Mouse (Mus musculus) ES-Bruce4 (cell line): Measurements from ENCODE around the gene Csmd2. TPM values are rescaled to one million over a fixed set of nuclear protein-coding genes. Genes with fewer than 3 reads are reported as not detected.

Experiments used
- H3K27ac ChIP-seq: 2 replicates; pipeline ENCODE4 v1.5.1; 2012; ENCODE audit warnings: low read length, inconsistent platforms; ENCODE audit not compliant: insufficient read depth
- H3K27me3 ChIP-seq: 2 replicates; pipeline ENCODE4 v1.6.1; 2012; ENCODE audit warnings: mild to moderate bottlenecking, low read length, inconsistent platforms; ENCODE audit not compliant: control insufficient read depth, poor library complexity, insufficient read depth, severe bottlenecking
- H3K36me3 ChIP-seq: 2 replicates; pipeline ENCODE4 v1.6.1; 2012; ENCODE audit warnings: inconsistent platforms, mild to moderate bottlenecking, low read length, moderate library complexity; ENCODE audit not compliant: control insufficient read depth, poor library complexity, insufficient read depth, severe bottlenecking
- H3K4me1 ChIP-seq: one replicate; pipeline ENCODE4 v1.8.1; 2011; ENCODE audit warnings: low read length; ENCODE audit not compliant: control insufficient read depth, insufficient read depth
- H3K4me3 ChIP-seq: 2 replicates; pipeline ENCODE4 v1.5.1; 2011; ENCODE audit warnings: low read depth, mild to moderate bottlenecking, low read length
- H3K9ac ChIP-seq: 2 replicates; pipeline ENCODE4 v1.6.1; 2012; ENCODE audit warnings: low read depth, mild to moderate bottlenecking, inconsistent platforms; ENCODE audit not compliant: poor library complexity, severe bottlenecking
- H3K9me3 ChIP-seq: replicated peaks from 2 replicates; pipeline ENCODE4 v1.6.1; 2012; ENCODE audit warnings: mild to moderate bottlenecking, low read length, inconsistent platforms; ENCODE audit not compliant: control insufficient read depth, poor library complexity, insufficient read depth, severe bottlenecking
- CTCF ChIP-seq: IDR thresholded peaks from one replicate; pipeline ENCODE4 v1.8.1; 2011; ENCODE audit warnings: low read depth, low read length
- EP300 ChIP-seq: IDR thresholded peaks from 2 replicates; pipeline ENCODE4 v1.6.1; 2011; ENCODE audit warnings: low read depth, low read length; ENCODE audit not compliant: insufficient read depth
- POLR2A ChIP-seq: IDR thresholded peaks from one replicate; pipeline ENCODE4 v1.8.1; 2011; ENCODE audit warnings: low read length; ENCODE audit not compliant: insufficient read depth
- polyA plus RNA-seq: library from polyadenylated mRNA; stranded (reverse); fragments of >200 nt; gene quantifications from 2 replicates; pipeline ENCODE4 v1.2.4, GENCODE M21; 2011; ENCODE audit warnings: low read depth; ENCODE audit not compliant: missing spikeins, insufficient read depth, insufficient read length

The Csmd2 gene
- polyA plus RNA-seq, 1 experiment, result 4.0 TPM

DNA sequence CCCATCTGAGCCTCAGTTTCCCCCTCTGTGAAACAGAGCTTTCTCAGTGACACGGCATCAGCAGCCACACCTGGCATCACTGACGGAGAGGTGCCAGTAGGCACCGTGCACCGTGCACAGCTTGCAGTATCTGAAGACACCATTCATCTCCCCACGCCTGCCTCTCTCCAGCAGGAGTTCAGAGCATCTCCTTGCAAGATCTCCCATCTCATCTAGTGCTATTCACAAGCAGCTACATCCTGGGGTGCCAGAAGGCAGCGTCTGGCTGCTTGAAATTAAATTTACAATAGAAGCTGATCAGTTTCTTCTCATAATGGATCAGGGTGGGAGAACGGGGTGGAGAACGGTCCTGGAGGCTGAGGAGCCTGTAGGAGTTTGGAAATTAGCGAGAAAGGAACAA is 79.5 kb downstream of the Csmd2 start:
- Histone ChIP-seq H3K4me3 (no peak overlapping the region), H3K9ac (no peak overlapping the region), H3K36me3 (no peaks in the 10 kb centered on the region), H3K4me1 (no peaks in the 10 kb centered on the region), H3K27me3 (no peaks in the 10 kb centered on the region), H3K9me3 (no peaks in the 10 kb centered on the region), H3K27ac (no peak overlapping the region)
- TF ChIP-seq EP300 (no peak), CTCF (no peak), POLR2A (no peak)

DNA sequence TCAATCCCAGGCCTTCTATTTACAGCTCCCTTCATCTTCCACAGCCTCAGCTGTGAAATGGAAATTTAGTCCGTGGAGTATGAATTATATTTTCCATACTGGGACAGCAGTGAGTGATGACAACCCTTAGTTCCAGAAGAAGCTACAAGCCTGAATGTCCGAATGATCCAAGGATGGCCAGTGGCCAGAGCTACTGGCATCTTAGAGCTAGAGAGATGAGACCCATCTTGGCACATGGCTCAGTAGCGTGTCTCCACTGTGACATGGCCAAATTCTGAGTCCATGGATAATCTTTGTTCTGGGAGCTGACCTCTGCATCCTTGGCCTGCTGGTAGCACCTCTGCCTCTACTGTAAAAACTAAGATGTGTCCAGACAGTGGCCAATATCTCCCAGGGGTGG is 96.8 kb downstream of the Csmd2 start:
- Histone ChIP-seq H3K4me3 (no peak overlapping the region), H3K36me3 (no peaks in the 10 kb centered on the region), H3K9me3 (no peaks in the 10 kb centered on the region; the same call in 1 of the 2 replicates), H3K4me1 (no peaks in the 10 kb centered on the region), H3K27ac (no peak overlapping the region), H3K27me3 (no peaks in the 10 kb centered on the region; the same call in 1 of the 2 replicates), H3K9ac (no peak overlapping the region)
- no peak for TF ChIP-seq CTCF
- TF ChIP-seq EP300, result no peak
- TF ChIP-seq POLR2A, result no peak

DNA sequence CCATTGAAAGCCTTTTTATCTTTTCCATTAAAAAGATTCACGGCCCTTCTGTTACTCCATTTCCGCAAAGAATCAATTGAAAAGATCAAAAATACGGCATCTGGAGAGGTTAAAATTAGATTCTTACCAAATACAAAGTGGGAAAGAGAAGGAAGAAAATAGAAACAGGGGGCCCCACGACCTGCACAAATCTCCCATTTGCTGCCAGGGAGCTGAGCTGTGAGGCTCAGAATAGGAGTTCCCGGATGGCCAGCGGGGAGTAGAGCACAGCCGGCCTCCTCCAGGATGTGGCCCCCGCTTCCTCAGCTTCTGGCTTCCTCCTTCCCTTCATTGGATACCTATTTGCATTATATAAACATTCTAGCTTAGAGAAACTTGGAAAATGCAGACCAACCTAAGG is 97.4 kb downstream of the Csmd2 start:
- Histone ChIP-seq H3K9ac (no peak overlapping the region), H3K9me3 (no peaks in the 10 kb centered on the region; the same call in 1 of the 2 replicates), H3K36me3 (no peaks in the 10 kb centered on the region), H3K4me1 (no peaks in the 10 kb centered on the region), H3K4me3 (no peak overlapping the region), H3K27ac (no peak overlapping the region), H3K27me3 (no peaks in the 10 kb centered on the region; the same call in 1 of the 2 replicates)
- no peak for TF ChIP-seq CTCF
- no peak for TF ChIP-seq POLR2A
- TF ChIP-seq EP300, result no peak

DNA sequence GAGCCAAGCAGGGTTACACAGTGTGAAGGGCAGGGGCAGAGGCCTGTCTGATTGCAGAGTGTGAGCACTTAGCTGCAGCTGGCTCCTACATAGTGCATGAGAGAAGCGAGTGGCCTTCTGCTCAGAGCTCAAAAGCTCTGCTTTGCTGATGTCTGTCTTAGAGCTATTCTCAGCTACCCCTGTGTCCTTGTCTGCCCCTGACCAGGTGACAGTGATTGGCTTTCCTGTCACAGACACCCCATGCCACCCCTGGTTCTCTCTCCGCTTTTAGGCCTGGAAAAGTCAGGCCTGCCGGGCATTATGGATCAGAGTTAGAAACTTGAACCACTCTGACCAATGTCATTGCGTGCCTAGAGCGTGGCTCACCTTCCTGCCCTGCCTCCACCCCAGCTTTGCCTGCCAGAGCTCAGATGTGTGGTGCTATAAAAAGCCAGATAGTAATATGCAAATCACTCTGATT is 99.5 kb downstream of the Csmd2 start:
- Histone ChIP-seq H3K27ac (no peak overlapping the region), H3K27me3 (no peaks in the 10 kb centered on the region; the same call in 1 of the 2 replicates), H3K9ac (no peak overlapping the region), H3K4me3 (no peak overlapping the region), H3K36me3 (no peaks in the 10 kb centered on the region), H3K4me1 (no peaks in the 10 kb centered on the region), H3K9me3 (no peaks in the 10 kb centered on the region)
- TF ChIP-seq EP300 (no peak), CTCF (no peak), POLR2A (no peak)

DNA sequence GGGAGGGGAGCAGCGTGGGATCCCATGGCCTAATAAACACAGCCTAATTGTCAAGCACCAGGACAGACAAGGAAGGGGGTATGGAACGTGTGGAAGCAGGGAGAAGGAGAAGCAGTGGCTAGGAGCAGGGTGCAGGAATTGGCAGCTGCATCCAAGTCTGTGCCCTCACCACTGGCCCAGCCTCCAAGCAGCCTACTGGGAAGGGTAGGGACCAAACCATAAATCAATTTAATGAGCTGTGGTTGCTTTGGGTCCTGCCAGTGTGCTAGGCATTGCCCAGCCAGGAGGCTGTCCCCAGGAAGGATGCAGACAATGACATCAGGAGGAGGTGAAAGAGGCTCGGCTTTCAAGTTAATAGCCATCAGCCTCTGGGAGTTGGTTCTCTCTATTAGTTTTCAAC is 100.0 kb downstream of the Csmd2 start:
- Histone ChIP-seq H3K27ac (no peak overlapping the region), H3K9ac (no peak overlapping the region)
- TF ChIP-seq CTCF (no peak), EP300 (no peak), POLR2A (no peak)

DNA sequence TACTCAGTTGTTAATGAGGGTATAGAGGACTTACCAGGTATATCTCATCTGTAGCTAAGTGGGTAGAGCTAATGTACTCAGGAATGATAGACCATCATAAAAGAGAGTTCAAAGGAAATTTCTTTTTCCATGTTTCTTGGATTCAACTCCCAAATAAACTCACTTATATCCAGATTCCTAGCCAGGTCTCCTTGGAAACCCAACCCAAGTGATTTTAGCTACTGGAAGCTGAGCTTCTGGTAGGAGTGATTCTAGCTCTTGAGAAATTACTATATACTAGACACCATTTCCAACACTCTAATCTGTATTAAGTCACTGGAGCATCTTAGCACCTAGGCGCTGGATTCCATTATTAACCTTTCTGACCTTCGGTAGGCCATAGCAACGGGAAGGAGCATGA is 100.6 kb downstream of the Csmd2 start:
- no peaks in the 10 kb centered on the region for H3K4me1 ChIP-seq
- no peaks in the 10 kb centered on the region for H3K9me3 ChIP-seq
- H3K36me3 ChIP-seq, result no peaks in the 10 kb centered on the region
- H3K27ac ChIP-seq, result no peak overlapping the region
- H3K4me3 ChIP-seq, result no peak overlapping the region
- H3K9ac ChIP-seq, result no peak overlapping the region
- TF ChIP-seq POLR2A (no peak), CTCF (no peak), EP300 (no peak)
- no peaks in the 10 kb centered on the region for H3K27me3 ChIP-seq

More for the DNA sequence above, 100.0 kb downstream of the Csmd2 start:
- Histone ChIP-seq H3K36me3 (no peaks in the 10 kb centered on the region), H3K4me1 (no peaks in the 10 kb centered on the region), H3K27me3 (no peaks in the 10 kb centered on the region; the same call in 1 of the 2 replicates), H3K4me3 (no peak overlapping the region), H3K9me3 (no peaks in the 10 kb centered on the region)

DNA sequence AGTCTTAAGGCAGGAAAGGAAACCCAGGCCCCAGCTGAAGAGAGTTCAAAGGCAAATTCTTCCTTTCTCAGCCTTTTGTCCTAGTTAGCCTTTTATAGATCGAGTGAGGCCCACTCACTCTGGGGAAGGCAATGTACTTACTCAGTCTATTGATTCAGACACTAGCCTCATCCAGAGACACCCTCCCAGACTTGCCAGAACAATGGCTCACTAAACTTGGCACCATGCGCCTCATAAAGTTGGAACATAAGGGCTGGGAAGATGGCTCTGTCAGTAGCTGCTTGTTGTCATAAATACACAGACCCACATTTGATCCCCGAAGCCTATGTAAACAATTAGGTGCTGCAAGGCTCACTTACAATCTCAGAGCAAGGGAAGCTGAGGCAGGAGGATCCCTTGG is 104.3 kb downstream of the Csmd2 start:
- no peak overlapping the region for H3K4me3 ChIP-seq
- no peak overlapping the region for H3K27ac ChIP-seq
- TF ChIP-seq CTCF (no peak), EP300 (no peak), POLR2A (no peak)
- H3K36me3 ChIP-seq, result no peaks in the 10 kb centered on the region
- no peaks in the 10 kb centered on the region for H3K4me1 ChIP-seq
- H3K27me3 ChIP-seq, result no peaks in the 10 kb centered on the region
- no peak overlapping the region for H3K9ac ChIP-seq
- no peaks in the 10 kb centered on the region for H3K9me3 ChIP-seq
